Mouse (Mus musculus) liver, adult 2 months (tissue): ENCODE measurements at regions not wholly inside any gene's neighbourhood (a gene's known extent, or its start where the extent isn't known, plus 50 kb on each side); places are given as distances from the start of the nearest gene placed in this dataset.

Experiments
- DNase-seq: peaks from one replicate; pipeline ENCODE4 v3.0.0-alpha.2; 2011; ENCODE audit warnings: low read depth, low spot score; ENCODE audit errors: extremely low read depth
- H3K27ac ChIP-seq: fragments of 200-500 bp; replicated peaks from 2 replicates; pipeline ENCODE4 v1.5.1; 2012; ENCODE audit warnings: low read depth, mild to moderate bottlenecking, control low read depth, inconsistent platforms, low read length; ENCODE audit not compliant: insufficient read depth
- H3K27me3 ChIP-seq: fragments of 200-500 bp; 2 replicates; pipeline ENCODE4 v1.6.1; 2012; ENCODE audit warnings: mild to moderate bottlenecking, moderate library complexity, low read length, inconsistent platforms; ENCODE audit not compliant: control insufficient read depth, insufficient read depth
- H3K36me3 ChIP-seq: fragments of 200-500 bp; 2 replicates; pipeline ENCODE4 v1.6.1; 2012; ENCODE audit warnings: low read length, inconsistent platforms; ENCODE audit not compliant: control insufficient read depth, insufficient read depth
- H3K4me1 ChIP-seq: fragments of 200-500 bp; 2 replicates; pipeline ENCODE4 v1.6.1; 2011; ENCODE audit warnings: low read length; ENCODE audit not compliant: control insufficient read depth, insufficient read depth
- H3K4me3 ChIP-seq: fragments of 200-500 bp; 2 replicates; pipeline ENCODE4 v1.5.1; 2011; ENCODE audit warnings: low read depth, mild to moderate bottlenecking, control low read depth, low read length, moderate library complexity; ENCODE audit not compliant: insufficient read depth
- H3K79me2 ChIP-seq: fragments of 200-500 bp; 2 replicates; pipeline ENCODE4 v1.6.1; 2012; ENCODE audit warnings: inconsistent platforms, mild to moderate bottlenecking, low read length, moderate library complexity; ENCODE audit not compliant: control insufficient read depth, insufficient read depth
- H3K9ac ChIP-seq: fragments of 200-500 bp; 2 replicates; pipeline ENCODE4 v1.6.1; 2012; ENCODE audit warnings: low read depth, mild to moderate bottlenecking, control low read depth, inconsistent platforms, low read length
- CTCF ChIP-seq: fragments of 200-500 bp; IDR thresholded peaks from 2 replicates; pipeline ENCODE4 v1.5.1; 2011; ENCODE audit warnings: low read depth, low read length, control low read depth
- POLR2A ChIP-seq: fragments of 200-500 bp; IDR thresholded peaks from 2 replicates; pipeline ENCODE4 v1.6.1; 2011; ENCODE audit warnings: low read length, control low read depth; ENCODE audit not compliant: insufficient read depth; ENCODE audit errors: extremely low read depth
- WGBS: fragments of 180-500 bp; shearing (Covaris S2); methylation state at CpG from one replicate; pipeline ENCODE4 v1.1.7; 2018; 5-methylcytosine and 5-hydroxymethylcytosine counted together

- WGBS, result 94% methylated on average over 1 of the region's 1 CpGs
Observed at GRCm38 (mm10) chrX:163812431-163812830, 51.3 kb upstream of the Rnf138rt1 start.

GRCm38 (mm10) chrX:163814806-163815205 lies 53.7 kb upstream of the Rnf138rt1 start:
- TF ChIP-seq CTCF (no peak), POLR2A (no peak)
- Histone ChIP-seq H3K36me3 (no peaks in the 10 kb centered on the region), H3K79me2 (no peaks in the 10 kb centered on the region), H3K9ac (no peak overlapping the region), H3K27me3 (no peaks in the 10 kb centered on the region), H3K4me3 (no peak overlapping the region), H3K27ac (no peak overlapping the region), H3K4me1 (no peaks in the 10 kb centered on the region)
- WGBS, result 27% methylated on average over 1 of the region's 1 CpGs
- DNase-seq, result no peak

More at GRCm38 (mm10) chrX:163812431-163812830, 51.3 kb upstream of the Rnf138rt1 start:
- Histone ChIP-seq H3K79me2 (no peaks in the 10 kb centered on the region), H3K36me3 (no peaks in the 10 kb centered on the region), H3K9ac (no peak overlapping the region), H3K27ac (no peak overlapping the region), H3K4me3 (no peak overlapping the region), H3K27me3 (no peaks in the 10 kb centered on the region), H3K4me1 (no peaks in the 10 kb centered on the region)
- DNase-seq, result no peak
- TF ChIP-seq POLR2A (no peak), CTCF (no peak)

GRCm38 (mm10) chrX:163822298-163822697 lies 61.2 kb upstream of the Rnf138rt1 start:
- Histone ChIP-seq H3K36me3 (no peaks in the 10 kb centered on the region), H3K4me3 (no peak overlapping the region), H3K4me1 (no peaks in the 10 kb centered on the region), H3K79me2 (no peaks in the 10 kb centered on the region), H3K27me3 (no peaks in the 10 kb centered on the region), H3K27ac (no peak overlapping the region), H3K9ac (no peak overlapping the region)
- TF ChIP-seq POLR2A, result no peak
- DNase-seq, result peak; percentile 0
- 76% methylated on average over 6 of the region's 6 CpGs for WGBS

- H3K79me2 ChIP-seq, result no peaks in the 10 kb centered on the region
- H3K4me3 ChIP-seq, result no peak overlapping the region
- H3K4me1 ChIP-seq, result no peaks in the 10 kb centered on the region
- no peak for TF ChIP-seq POLR2A
- TF ChIP-seq CTCF, result no peak
- H3K36me3 ChIP-seq, result no peaks in the 10 kb centered on the region
- WGBS, result 51% methylated on average over 3 of the region's 3 CpGs
- H3K9ac ChIP-seq, result no peak overlapping the region
- no peaks in the 10 kb centered on the region for H3K27me3 ChIP-seq
- peak; percentile 9 for DNase-seq
- H3K27ac ChIP-seq, result no peak overlapping the region
Observed at GRCm38 (mm10) chrX:163827461-163827860, 66.3 kb upstream of the Rnf138rt1 start.

GRCm38 (mm10) chrX:163845408-163845807 lies 63.4 kb upstream of the Ap1s2 start:
- 33% methylated on average over 1 of the region's 1 CpGs for WGBS
- Histone ChIP-seq H3K9ac (no peak overlapping the region), H3K79me2 (no peaks in the 10 kb centered on the region), H3K27ac (no peak overlapping the region), H3K36me3 (no peaks in the 10 kb centered on the region), H3K27me3 (no peaks in the 10 kb centered on the region), H3K4me1 (no peaks in the 10 kb centered on the region), H3K4me3 (no peak overlapping the region)
- no peak for DNase-seq
- TF ChIP-seq CTCF (no peak), POLR2A (no peak)

- no peak overlapping the region for H3K4me3 ChIP-seq
- no peaks in the 10 kb centered on the region for H3K79me2 ChIP-seq
- no peak overlapping the region for H3K27ac ChIP-seq
- H3K27me3 ChIP-seq, result no peaks in the 10 kb centered on the region
- TF ChIP-seq CTCF (no peak), POLR2A (no peak)
- H3K9ac ChIP-seq, result no peak overlapping the region
- H3K4me1 ChIP-seq, result no peaks in the 10 kb centered on the region
- WGBS, result 87% methylated on average over 3 of the region's 3 CpGs
- no peak for DNase-seq
- H3K36me3 ChIP-seq, result no peaks in the 10 kb centered on the region
Observed at GRCm38 (mm10) chrX:163846890-163847289, 61.9 kb upstream of the Ap1s2 start.
